Mouse (Mus musculus) stomach, embryonic 15.5 days (tissue): ENCODE measurements at regions not wholly inside any gene's neighbourhood (a gene's known extent, or its start where the extent isn't known, plus 50 kb on each side); places are given as distances from the start of the nearest gene placed in this dataset.

Source experiments
- ATAC-seq: fragments of 200-750 bp; cut with Nextera tagmentation; 2 replicates; pipeline ENCODE4 v1.8.0; 2017; ENCODE audit warnings: low read depth, moderate number of reproducible peaks, moderate TSS enrichment; ENCODE audit not compliant: insufficient read depth, low FRiP score
- H3K27ac ChIP-seq: fragments of 300-500 bp; sonication (generic); 2 replicates; pipeline ENCODE4 v1.5.1; 2015; ENCODE audit warnings: mild to moderate bottlenecking, inconsistent platforms
- H3K27me3 ChIP-seq: fragments of 300-500 bp; sonication (generic); replicated peaks from 2 replicates; pipeline ENCODE4 v1.6.1; 2015; ENCODE audit warnings: inconsistent platforms
- H3K36me3 ChIP-seq: fragments of 300-500 bp; sonication (generic); 2 replicates; pipeline ENCODE4 v1.6.1; 2015; ENCODE audit warnings: inconsistent platforms
- H3K4me1 ChIP-seq: fragments of 300-500 bp; sonication (generic); 2 replicates; pipeline ENCODE4 v1.6.1; 2015; ENCODE audit warnings: inconsistent platforms
- H3K4me2 ChIP-seq: fragments of 300-500 bp; sonication (generic); 2 replicates; pipeline ENCODE4 v1.6.1; 2015; ENCODE audit warnings: mild to moderate bottlenecking, inconsistent platforms
- H3K4me3 ChIP-seq: fragments of 300-500 bp; sonication (generic); replicated peaks from 2 replicates; pipeline ENCODE4 v1.5.1; 2015; ENCODE audit warnings: inconsistent platforms
- H3K9ac ChIP-seq: fragments of 300-500 bp; sonication (generic); 2 replicates; pipeline ENCODE4 v1.6.1; 2015; ENCODE audit warnings: inconsistent platforms
- H3K9me3 ChIP-seq: fragments of 300-500 bp; sonication (generic); 2 replicates; pipeline ENCODE4 v1.6.1; 2016; ENCODE audit warnings: inconsistent platforms
- WGBS: fragments of 180-500 bp; shearing (Covaris S2); methylation state at CpG from one replicate; pipeline ENCODE4 v1.1.7; 2015; 5-methylcytosine and 5-hydroxymethylcytosine counted together

DNA sequence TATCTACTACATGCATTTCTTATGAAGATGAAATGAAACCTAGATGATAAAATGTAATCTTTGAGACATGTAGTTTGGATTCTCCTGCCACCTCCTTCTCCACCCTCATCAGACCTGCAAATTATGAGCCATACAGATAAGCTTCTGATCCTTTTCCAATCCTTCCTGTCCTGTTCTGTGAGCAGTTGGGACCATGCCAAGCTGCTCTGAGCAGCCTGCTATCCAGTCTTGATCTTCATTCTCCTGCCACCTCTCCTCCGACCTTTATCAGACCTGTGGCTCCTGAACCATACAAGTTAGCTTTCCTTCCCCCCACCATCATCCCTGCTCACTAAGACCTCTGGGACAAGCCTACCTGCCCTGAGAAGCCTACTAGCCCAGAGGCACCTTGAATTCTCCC is 689.8 kb upstream of the Map3k7 start:
- Histone ChIP-seq H3K4me2 (no peak overlapping the region), H3K4me3 (no peak overlapping the region), H3K9ac (no peak overlapping the region), H3K27me3 (no peaks in the 10 kb centered on the region), H3K4me1 (no peaks in the 10 kb centered on the region), H3K36me3 (no peaks in the 10 kb centered on the region), H3K27ac (no peak overlapping the region), H3K9me3 (no peaks in the 10 kb centered on the region)
- no peak for ATAC-seq
- WGBS: 55% methylated on average over 1 of the region's 1 CpGs

DNA sequence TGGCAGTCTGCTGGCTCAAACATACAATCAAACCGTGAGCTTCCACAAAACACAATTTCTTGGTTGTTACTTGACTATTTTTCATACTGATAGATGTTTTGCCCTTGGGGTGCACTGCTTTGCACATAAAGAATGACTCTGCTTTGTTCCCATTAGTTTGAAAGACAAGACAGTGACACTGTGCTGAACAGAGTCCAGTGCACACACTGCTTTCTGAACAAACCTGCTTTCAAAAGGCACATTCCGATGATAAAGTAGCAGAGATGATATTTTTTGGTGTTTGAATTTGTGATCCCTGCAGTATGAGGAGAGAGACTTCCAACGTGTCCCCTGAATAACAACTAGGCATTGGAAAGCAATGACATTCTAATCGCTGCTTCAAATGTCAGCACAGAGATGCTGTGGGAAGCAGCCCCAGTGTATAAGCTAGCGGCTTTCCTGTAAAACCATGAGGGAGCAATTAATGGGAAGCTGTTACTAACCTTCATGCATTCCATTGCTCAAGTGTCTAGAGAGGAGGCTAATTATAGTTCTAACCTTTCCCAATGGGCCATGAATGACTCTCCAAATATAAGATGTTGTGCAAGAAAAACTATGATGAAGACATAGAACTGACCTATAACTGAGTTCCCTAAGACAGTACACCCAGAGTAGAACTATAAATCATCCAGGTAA is 673.5 kb upstream of the Map3k7 start:
- no peaks in the 10 kb centered on the region for H3K9me3 ChIP-seq

DNA sequence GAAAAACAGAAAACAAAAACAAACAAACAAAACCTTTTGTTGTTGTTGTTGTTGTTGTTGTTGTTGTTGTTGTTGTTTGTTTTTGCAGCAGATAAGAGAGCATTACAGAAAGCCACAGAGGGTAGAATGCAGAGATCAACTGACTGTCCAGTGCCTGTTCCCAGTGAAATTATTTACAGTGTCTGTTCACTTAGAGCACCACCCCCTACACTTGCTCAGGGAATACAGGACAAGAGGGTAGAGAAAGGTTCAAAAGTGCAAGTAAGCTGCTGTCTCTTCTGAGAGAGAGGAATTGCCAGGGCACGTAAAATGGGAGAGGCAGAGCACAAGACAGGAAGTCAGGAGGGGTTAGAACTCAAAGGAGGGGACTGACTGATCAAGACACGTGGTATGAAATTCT is 670.1 kb upstream of the Map3k7 start:
- no peak for ATAC-seq
- no peak overlapping the region for H3K9ac ChIP-seq

More for the DNA sequence above, 673.5 kb upstream of the Map3k7 start:
- Histone ChIP-seq H3K9ac (no peak overlapping the region), H3K4me1 (no peaks in the 10 kb centered on the region), H3K36me3 (no peaks in the 10 kb centered on the region), H3K4me2 (no peak overlapping the region), H3K4me3 (no peak overlapping the region), H3K27ac (no peak overlapping the region), H3K27me3 (no peaks in the 10 kb centered on the region)
- no peak for ATAC-seq
- 59% methylated on average over 5 of the region's 5 CpGs for WGBS

DNA sequence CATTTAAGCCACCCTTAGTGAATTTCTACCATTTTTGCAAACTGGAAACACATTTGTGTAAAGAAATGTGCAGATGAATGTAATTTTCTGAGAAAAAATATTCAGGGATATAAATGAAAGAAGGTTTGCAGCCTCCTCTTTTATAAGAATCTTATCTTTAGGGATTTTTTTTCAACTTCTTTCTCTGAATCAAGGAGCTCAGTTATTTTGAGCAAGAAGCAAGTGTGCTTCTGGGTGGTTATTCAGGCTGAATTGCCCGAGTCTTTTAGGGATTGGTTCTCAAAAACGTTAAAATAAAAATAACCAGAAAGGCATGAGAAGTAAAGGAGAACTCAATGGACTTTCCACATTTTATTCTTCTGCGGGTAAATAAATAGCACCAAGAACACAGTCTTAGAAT is 666.0 kb upstream of the Map3k7 start:
- no peaks in the 10 kb centered on the region for H3K9me3 ChIP-seq

More for the DNA sequence above, 670.1 kb upstream of the Map3k7 start:
- H3K4me1 ChIP-seq: no peaks in the 10 kb centered on the region
- H3K9me3 ChIP-seq: no peaks in the 10 kb centered on the region
- no peak overlapping the region for H3K27ac ChIP-seq
- H3K27me3 ChIP-seq: no peaks in the 10 kb centered on the region
- H3K4me3 ChIP-seq: no peak overlapping the region
- WGBS: 31% methylated on average over 2 of the region's 2 CpGs
- H3K4me2 ChIP-seq: no peak overlapping the region
- no peaks in the 10 kb centered on the region for H3K36me3 ChIP-seq

DNA sequence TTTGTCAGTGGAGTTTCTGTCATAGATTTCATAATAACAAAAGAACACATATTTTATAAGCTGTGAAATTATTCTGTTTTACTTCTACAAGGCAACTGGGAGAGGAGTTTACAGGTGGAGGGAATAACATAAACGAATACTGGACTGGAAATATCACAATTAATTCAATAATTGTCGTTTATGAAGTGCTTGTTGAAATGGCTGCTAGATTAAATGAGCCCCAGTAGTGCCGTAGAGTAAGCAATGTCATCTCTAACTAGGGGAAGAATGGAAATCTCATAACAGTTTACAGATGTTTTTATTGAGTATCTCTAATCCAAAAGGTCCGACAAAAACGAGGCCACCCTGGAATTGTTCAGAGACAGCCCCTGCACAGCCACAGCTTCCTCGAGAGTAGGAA is 644.6 kb upstream of the Map3k7 start:
- WGBS: 31% methylated on average over 6 of the region's 6 CpGs
- Histone ChIP-seq H3K27ac (no peak overlapping the region), H3K27me3 (no peaks in the 10 kb centered on the region), H3K36me3 (no peaks in the 10 kb centered on the region), H3K4me2 (no peak overlapping the region), H3K4me1 (no peaks in the 10 kb centered on the region), H3K9me3 (no peaks in the 10 kb centered on the region), H3K4me3 (no peak overlapping the region), H3K9ac (no peak overlapping the region)
- no peak for ATAC-seq

More for the DNA sequence above, 666.0 kb upstream of the Map3k7 start:
- 84% methylated on average over 3 of the region's 3 CpGs for WGBS
- no peak overlapping the region for H3K4me3 ChIP-seq
- no peak overlapping the region for H3K9ac ChIP-seq
- no peak overlapping the region for H3K27ac ChIP-seq
- no peaks in the 10 kb centered on the region for H3K27me3 ChIP-seq
- no peak for ATAC-seq
- no peaks in the 10 kb centered on the region for H3K4me1 ChIP-seq
- H3K36me3 ChIP-seq: no peaks in the 10 kb centered on the region
- H3K4me2 ChIP-seq: no peak overlapping the region

DNA sequence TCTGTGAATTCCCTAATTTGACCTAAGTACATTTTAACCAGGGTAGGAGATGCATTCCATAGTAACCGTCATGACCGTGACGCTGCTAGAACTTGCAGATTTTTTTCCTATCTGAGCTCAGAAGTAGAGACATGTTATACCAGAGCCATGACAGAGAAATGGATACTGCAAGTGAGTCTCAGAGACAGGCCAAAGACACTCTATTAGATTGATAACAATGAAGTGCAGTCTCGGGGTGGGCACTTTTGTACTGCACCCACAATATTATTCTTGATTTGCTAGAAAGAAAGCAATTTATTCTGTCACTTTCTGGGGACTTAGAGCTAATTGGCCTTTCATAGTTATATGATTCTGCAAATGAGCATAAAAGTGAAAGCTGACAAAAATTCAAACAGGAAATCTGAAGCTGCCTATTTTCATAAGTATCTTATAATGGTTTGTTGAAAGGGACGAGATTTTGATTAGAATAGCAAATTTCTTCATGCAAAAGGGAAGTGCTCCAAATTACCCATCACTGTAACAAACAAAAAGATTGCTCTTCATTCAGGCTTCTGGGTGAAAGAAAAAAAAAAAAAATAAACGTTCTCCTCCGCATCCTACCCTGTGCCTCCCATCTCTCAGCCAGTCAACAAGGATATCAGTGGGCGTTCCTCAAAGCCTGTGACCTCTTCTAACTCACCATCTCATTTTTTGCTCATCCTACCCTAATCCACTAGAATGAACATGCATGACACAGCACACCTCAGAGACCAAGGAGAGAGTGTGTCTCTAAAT is 643.0 kb upstream of the Map3k7 start:
- Histone ChIP-seq H3K27ac (no peak overlapping the region), H3K4me3 (no peak overlapping the region), H3K9me3 (no peaks in the 10 kb centered on the region), H3K9ac (no peak overlapping the region), H3K27me3 (no peaks in the 10 kb centered on the region), H3K4me2 (no peak overlapping the region), H3K36me3 (no peaks in the 10 kb centered on the region), H3K4me1 (no peaks in the 10 kb centered on the region)
- no peak for ATAC-seq
- 75% methylated on average over 8 of the region's 8 CpGs for WGBS

DNA sequence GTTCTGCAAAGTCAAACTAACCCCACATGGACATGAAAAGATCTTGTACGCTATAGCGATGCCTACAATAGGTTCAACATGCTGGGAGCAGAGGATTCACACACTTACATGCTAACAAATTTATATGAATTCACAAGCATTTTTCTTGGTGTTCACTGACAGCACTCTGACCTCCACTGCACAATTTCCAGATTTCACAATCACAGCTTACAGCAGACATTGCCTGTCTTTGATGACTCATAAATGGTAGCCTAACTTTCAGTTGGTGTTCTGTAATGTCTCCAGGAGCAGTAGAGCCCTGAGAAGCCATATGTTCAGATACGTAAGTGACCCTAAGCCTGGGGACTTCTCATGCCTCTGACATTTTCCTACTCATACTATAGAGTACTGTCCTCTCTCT is 640.1 kb upstream of the Map3k7 start:
- ATAC-seq: no peak
- no peak overlapping the region for H3K27ac ChIP-seq
- no peak overlapping the region for H3K9ac ChIP-seq
- H3K27me3 ChIP-seq: no peaks in the 10 kb centered on the region
- no peaks in the 10 kb centered on the region for H3K36me3 ChIP-seq
- H3K4me2 ChIP-seq: no peak overlapping the region
- no peak overlapping the region for H3K4me3 ChIP-seq
- H3K9me3 ChIP-seq: no peaks in the 10 kb centered on the region
- no peaks in the 10 kb centered on the region for H3K4me1 ChIP-seq
- 91% methylated on average over 3 of the region's 3 CpGs for WGBS

DNA sequence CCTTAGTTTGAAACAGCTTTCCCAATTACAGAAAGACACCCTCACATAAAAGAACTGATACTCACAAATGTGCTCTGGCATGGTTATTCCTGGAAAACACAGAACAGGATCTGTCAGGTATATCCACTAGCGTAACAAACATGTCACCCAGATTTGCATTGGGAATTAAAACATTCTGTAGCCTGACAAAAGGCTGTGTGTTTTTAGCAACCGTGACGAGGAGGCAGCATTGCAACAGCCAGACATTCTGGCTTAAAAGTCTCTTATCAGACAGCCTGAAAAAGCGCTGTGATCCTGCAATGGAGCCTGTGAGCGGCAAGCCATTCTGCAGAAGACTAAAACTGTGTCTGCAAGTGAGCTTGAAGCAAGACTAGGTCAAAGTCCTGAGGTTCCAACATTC is 635.1 kb upstream of the Map3k7 start:
- Histone ChIP-seq H3K9me3 (no peaks in the 10 kb centered on the region), H3K27me3 (no peaks in the 10 kb centered on the region), H3K27ac (no peak overlapping the region), H3K4me2 (no peak overlapping the region), H3K9ac (no peak overlapping the region), H3K4me1 (no peaks in the 10 kb centered on the region), H3K4me3 (no peak overlapping the region), H3K36me3 (no peaks in the 10 kb centered on the region)
- 61% methylated on average over 5 of the region's 5 CpGs for WGBS
- ATAC-seq: no peak

DNA sequence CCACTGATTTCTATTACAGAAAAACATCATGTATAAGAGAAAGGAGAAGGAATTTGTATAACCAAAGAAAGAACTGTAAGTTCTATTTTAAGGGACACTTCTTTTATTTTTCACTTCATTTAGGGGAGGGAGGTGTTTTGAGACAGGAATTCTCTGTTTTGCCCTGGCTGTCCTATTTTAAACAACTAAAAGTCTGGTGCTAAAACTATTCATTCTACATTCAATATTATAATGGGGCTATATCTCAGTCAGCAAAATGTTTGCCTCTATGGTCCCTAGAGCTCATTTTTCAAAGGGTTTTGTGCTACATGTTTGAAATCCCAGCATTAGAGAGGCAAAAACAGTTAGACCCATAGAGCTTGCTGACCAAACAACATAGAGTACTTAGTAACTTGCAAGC is 632.8 kb upstream of the Map3k7 start:
- Histone ChIP-seq H3K4me2 (no peak overlapping the region), H3K27me3 (no peaks in the 10 kb centered on the region), H3K9me3 (no peaks in the 10 kb centered on the region), H3K27ac (no peak overlapping the region), H3K4me3 (no peak overlapping the region), H3K9ac (no peak overlapping the region), H3K4me1 (no peaks in the 10 kb centered on the region), H3K36me3 (no peaks in the 10 kb centered on the region)
- ATAC-seq: no peak

DNA sequence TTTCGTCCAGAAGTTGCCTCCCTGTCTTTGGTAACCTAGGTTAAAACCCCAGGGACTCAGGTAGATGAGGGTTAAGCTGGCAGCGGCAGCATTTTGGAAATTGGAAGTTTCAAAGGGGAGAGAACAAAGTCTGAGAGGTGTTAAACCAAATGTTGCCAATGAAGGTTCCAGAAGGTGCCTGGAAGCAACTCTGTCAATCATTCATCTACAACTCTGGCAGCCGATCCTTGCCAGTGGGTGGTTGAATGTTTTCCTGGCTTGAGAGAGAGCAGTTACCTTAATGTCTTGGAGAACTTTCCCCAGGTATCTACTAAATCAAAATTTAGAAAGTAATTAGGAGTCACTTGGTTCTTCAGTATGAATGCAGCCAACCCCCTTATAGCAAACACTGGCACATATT is 628.2 kb upstream of the Map3k7 start:
- Histone ChIP-seq H3K4me1 (no peaks in the 10 kb centered on the region), H3K27ac (no peak overlapping the region), H3K27me3 (no peaks in the 10 kb centered on the region), H3K9ac (no peak overlapping the region), H3K4me2 (no peak overlapping the region), H3K9me3 (no peaks in the 10 kb centered on the region), H3K4me3 (no peak overlapping the region), H3K36me3 (no peaks in the 10 kb centered on the region)
- ATAC-seq: no peak
- 74% methylated on average over 3 of the region's 3 CpGs for WGBS

DNA sequence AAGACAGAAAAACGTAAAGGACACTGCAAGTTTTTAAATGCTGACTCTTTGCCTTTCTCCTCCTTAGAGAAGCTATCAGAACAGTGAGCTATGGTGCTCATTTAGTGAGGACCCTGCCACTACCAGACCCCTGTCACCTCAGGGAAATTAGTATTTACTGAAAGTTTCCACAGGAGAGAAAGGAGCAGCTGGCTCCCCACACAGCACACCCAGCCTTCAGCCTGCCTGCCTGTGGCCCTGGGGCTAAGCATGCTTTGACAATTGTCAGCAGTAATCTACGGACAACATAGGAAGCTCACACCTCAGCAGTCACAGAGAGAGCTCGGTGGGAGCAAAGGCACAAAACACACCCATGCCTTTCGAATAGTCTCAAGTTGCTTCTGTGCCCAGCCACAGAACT is 625.9 kb upstream of the Map3k7 start:
- Histone ChIP-seq H3K27ac (no peak overlapping the region), H3K27me3 (no peaks in the 10 kb centered on the region), H3K9ac (no peak overlapping the region), H3K4me2 (no peak overlapping the region), H3K9me3 (no peaks in the 10 kb centered on the region), H3K36me3 (no peaks in the 10 kb centered on the region), H3K4me3 (no peak overlapping the region), H3K4me1 (no peaks in the 10 kb centered on the region)
- WGBS: 53% methylated on average over 4 of the region's 4 CpGs
- no peak for ATAC-seq

DNA sequence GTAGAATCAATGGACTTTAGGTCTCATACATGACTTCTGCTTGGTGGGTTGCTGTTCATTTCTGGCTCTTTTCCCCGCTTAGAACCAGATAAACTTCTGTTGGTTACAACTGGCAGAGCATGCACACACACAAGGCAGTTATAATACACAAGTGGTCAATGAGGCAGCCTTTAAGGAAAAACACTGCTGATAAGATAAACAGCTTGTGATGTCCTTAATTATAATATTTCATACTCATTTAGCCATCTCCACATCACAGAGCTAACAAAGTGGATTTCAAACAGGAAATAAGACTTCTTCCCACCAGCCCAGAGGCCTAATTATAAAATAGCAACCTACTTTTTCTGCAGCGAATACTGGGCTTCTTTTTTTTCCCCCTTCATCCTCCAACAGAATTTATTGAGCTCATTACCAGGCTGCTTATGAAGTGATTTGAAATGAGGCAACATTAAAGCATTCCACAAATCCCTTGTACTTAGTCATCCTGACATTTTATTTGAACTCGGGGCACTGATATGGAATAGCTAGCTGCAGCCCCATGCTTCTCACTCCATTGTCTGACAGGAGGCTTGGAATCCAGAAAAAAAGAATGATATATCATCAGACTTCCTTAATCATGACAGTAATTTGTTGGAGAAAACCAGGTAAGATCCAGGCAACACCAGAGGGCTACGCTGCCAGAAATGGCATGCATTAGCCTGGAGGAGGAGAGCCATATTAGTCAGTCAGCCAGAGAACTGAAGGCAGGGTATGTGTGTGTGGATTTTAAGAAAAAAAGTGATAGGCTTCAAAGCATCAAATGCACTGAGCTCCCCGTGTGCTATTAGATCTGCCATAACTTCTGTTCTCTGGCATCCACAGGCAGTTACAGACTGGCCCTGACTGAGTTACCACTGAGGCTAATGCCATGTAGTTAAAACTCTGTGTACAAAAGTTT is 620.3 kb upstream of the Map3k7 start:
- Histone ChIP-seq H3K9me3 (no peaks in the 10 kb centered on the region), H3K4me1 (no peaks in the 10 kb centered on the region), H3K27me3 (no peaks in the 10 kb centered on the region), H3K36me3 (no peaks in the 10 kb centered on the region), H3K4me2 (no peak overlapping the region), H3K27ac (no peak overlapping the region), H3K4me3 (no peak overlapping the region), H3K9ac (no peak overlapping the region)
- 42% methylated on average over 5 of the region's 5 CpGs for WGBS
- no peak for ATAC-seq
